Mouse (Mus musculus): ENCODE data around the gene Lypla2.
"Not testable (repeated sequence)": the region's sequence is repeated elsewhere in the genome, so short reads cannot be mapped to it uniquely, and the experiment has no call there.

Gene Lypla2

GRCm38 (mm10) chr4:135972556-135972906 lies at the start of gene Lypla2:
TSS of gene Lypla2 (minus strand) at chr4:135972626.
- in situ Hi-C loops (cut with MboI, MseI): loop anchor here in 1 of 2 experiments (25.0 kb wide), 1 partner anchor 190 kb away; the partner anchor contains the start of gene E2f2

GRCm38 (mm10) chr4:136021549-136022047 lies 49.2 kb upstream of the Lypla2 start, which contains the start of gene Eloa:
TSS of gene Eloa (minus strand) at chr4:136021763.
- in situ Hi-C loops (cut with MboI, MseI): loop anchor here in 1 of 2 experiments (25.0 kb wide), 1 partner anchor 1484 kb away; the partner anchor contains the start of gene Mtfr1l

- in situ Hi-C loops (cut with MboI, MseI): loop anchor here in 1 of 2 experiments (25.0 kb wide), 1 partner anchor 1484 kb away; the partner anchor contains the start of gene Mtfr1l
Observed at GRCm38 (mm10) chr4:136020743-136021548, 48.5 kb upstream of the Lypla2 start.

- in situ Hi-C loops (cut with MboI, MseI): loop anchor here in 1 of 2 experiments (25.0 kb wide), 1 partner anchor 1479 kb away; the partner anchor contains the start of gene Mtfr1l
Observed at GRCm38 (mm10) chr4:136016059-136016602, 43.7 kb upstream of the Lypla2 start.

- in situ Hi-C loops (cut with MboI, MseI): loop anchor here (5.0 to 25.0 kb wide), 2 partner anchors 42 to 1473 kb away; partner anchors contain the start of genes Mtfr1l (in 1 of the 2) and Rpl11 (in 1 of the 2)
Observed at GRCm38 (mm10) chr4:136010586-136010985, 38.2 kb upstream of the Lypla2 start.

GRCm38 (mm10) chr4:136008782-136009447 lies 36.5 kb upstream of the Lypla2 start:
- in situ Hi-C loops (cut with MboI, MseI): loop anchor here in 1 of 2 experiments (5.0 to 25.0 kb wide), 2 partner anchors 33 to 1472 kb away; partner anchors contain the start of gene Mtfr1l

- in situ Hi-C loops (cut with MboI, MseI): loop anchor here in 1 of 2 experiments (5.0 to 25.0 kb wide), 2 partner anchors 35 to 1470 kb away; partner anchors contain the start of gene Mtfr1l
Observed at GRCm38 (mm10) chr4:136006821-136007220, 34.4 kb upstream of the Lypla2 start.

- in situ Hi-C loops (cut with MboI, MseI): loop anchor here in 1 of 2 experiments (5.0 to 25.0 kb wide), 2 partner anchors 37 to 1468 kb away; partner anchors contain the start of gene Mtfr1l
Observed at GRCm38 (mm10) chr4:136004921-136005320, 32.5 kb upstream of the Lypla2 start.

GRCm38 (mm10) chr4:136004107-136004675 lies 31.8 kb upstream of the Lypla2 start:
- in situ Hi-C loops (cut with MboI, MseI): loop anchor here in 1 of 2 experiments (25.0 kb wide), 1 partner anchor 1467 kb away; the partner anchor contains the start of gene Mtfr1l

GRCm38 (mm10) chr4:135995118-135995517 lies 22.7 kb upstream of the Lypla2 start:
- in situ Hi-C loops (cut with MboI, MseI): no loop called here

GRCm38 (mm10) chr4:135993941-135994340 lies 21.5 kb upstream of the Lypla2 start:
- in situ Hi-C loops (cut with MboI, MseI): no loop called here

- in situ Hi-C loops (cut with MboI, MseI): loop anchor here in 1 of 2 experiments (5.0 kb wide), 1 partner anchor 40 kb away; no protein-coding TSS in a partner anchor
Observed at GRCm38 (mm10) chr4:135987714-135988113, 15.3 kb upstream of the Lypla2 start.

GRCm38 (mm10) chr4:135986943-135987710 lies 14.7 kb upstream of the Lypla2 start, which contains the start of gene Pithd1:
TSS of gene Pithd1 (minus strand) at chr4:135987264.
- in situ Hi-C loops (cut with MboI, MseI): loop anchor here in 1 of 2 experiments (5.0 kb wide), 1 partner anchor 40 kb away; no protein-coding TSS in a partner anchor

- in situ Hi-C loops (cut with MboI, MseI): loop anchor here in 1 of 2 experiments (5.0 kb wide), 1 partner anchor 41 kb away; no protein-coding TSS in a partner anchor
Observed at GRCm38 (mm10) chr4:135986301-135986942, 14.0 kb upstream of the Lypla2 start.

- in situ Hi-C loops (cut with MboI, MseI): loop anchor here in 1 of 2 experiments (5.0 kb wide), 1 partner anchor 42 kb away; no protein-coding TSS in a partner anchor
Observed at GRCm38 (mm10) chr4:135985769-135986168, 13.3 kb upstream of the Lypla2 start.

GRCm38 (mm10) chr4:135985193-135985592 lies 12.8 kb upstream of the Lypla2 start:
- in situ Hi-C loops (cut with MboI, MseI): loop anchor here in 1 of 2 experiments (5.0 kb wide), 1 partner anchor 42 kb away; no protein-coding TSS in a partner anchor

GRCm38 (mm10) chr4:135984556-135984955 lies 12.1 kb upstream of the Lypla2 start:
- in situ Hi-C loops (cut with MboI, MseI): no loop called here

GRCm38 (mm10) chr4:135981524-135982063 lies 9.2 kb upstream of the Lypla2 start:
- in situ Hi-C loops (cut with MboI, MseI): no loop called here

- in situ Hi-C loops (cut with MboI, MseI): not testable (repeated sequence)
Observed at GRCm38 (mm10) chr4:135980223-135980622, 7.8 kb upstream of the Lypla2 start.
